ENCODE assay signal across 21 mouse cellular contexts in genomic region chr2:30091521-30091920, GRCm38 (mm10).
"Had no signal": no experiment of that assay in that cellular context is flagged by ENCODE, and none has a peak within 500 bp of the region (broad histone marks: within the 10 kb centered on the region; RNA-seq: fewer than 3 reads in every experiment).

No protein-coding gene starts in this region.

- H3K4me2 ChIP-seq: midbrain, embryonic 12.5 days; midbrain, embryonic 15.5 days; neural tube, embryonic 15.5 days had no signal

- H3K27ac ChIP-seq: layer of hippocampus, adult 2 months; lung, embryonic 15.5 days; midbrain, embryonic 12.5 days; midbrain, embryonic 15.5 days; neural tube, embryonic 12.5 days; neural tube, embryonic 15.5 days; stomach, postnatal 0 days had no signal

- H3K9ac ChIP-seq: lung, embryonic 15.5 days; midbrain, embryonic 12.5 days; midbrain, embryonic 15.5 days; neural tube, embryonic 12.5 days had no signal

- H3K4me3 ChIP-seq: layer of hippocampus, adult 2 months; liver, embryonic 15.5 days; lung, embryonic 15.5 days; midbrain, embryonic 15.5 days; neural tube, embryonic 12.5 days; neural tube, embryonic 15.5 days had no signal

- H3K36me3 ChIP-seq: midbrain, embryonic 15.5 days had no signal

- DNase-seq: kidney, adult 9 months; kidney, postnatal 14 days; layer of hippocampus, adult 9-11 months; lung, adult 18-20 months; lung, postnatal 10 days; lung, postnatal 36 days; right cerebral cortex, adult 18-20 months; right cerebral cortex, postnatal 14 days; right cerebral cortex, postnatal 4 days; thymus, adult 2 months; thymus, postnatal 14 days; thymus, postnatal 4 days had no signal

- H3K27me3 ChIP-seq: liver, embryonic 12.5 days; liver, embryonic 15.5 days; lung, embryonic 15.5 days; midbrain, embryonic 12.5 days; midbrain, embryonic 15.5 days; neural tube, embryonic 12.5 days; neural tube, embryonic 15.5 days had no signal

- ATAC-seq: liver, embryonic 12.5 days; midbrain, embryonic 15.5 days had no signal

- H3K9me3 ChIP-seq: liver, embryonic 12.5 days; liver, embryonic 15.5 days; lung, embryonic 15.5 days; midbrain, embryonic 12.5 days; midbrain, embryonic 15.5 days; neural tube, embryonic 12.5 days; neural tube, embryonic 15.5 days had no signal
